Mouse (Mus musculus): Measurements from ENCODE around the gene Tspear. TPM values are rescaled to one million over a fixed set of nuclear protein-coding genes. Genes with fewer than 3 reads are reported as not detected.

Tspear gene
- total RNA-seq (2023): 3.3 to 4.2 TPM (median 3.7 TPM) in 4 replicates

GRCm38 (mm10) chr10:77685895-77686664 lies at the start of gene Tspear:
Gene Tspear (plus strand): TSS chr10:77686569.

GRCm38 (mm10) chr10:77690356-77690807 lies 4.0 kb downstream of the Tspear start, which contains the start of gene Gm19402:
Gene Gm19402 (minus strand): TSS chr10:77690757.

GRCm38 (mm10) chr10:77697133-77697532 lies 10.8 kb downstream of the Tspear start, which contains the start of gene Gm9508:
Gene Gm9508 (minus strand): TSS chr10:77697233.

GRCm38 (mm10) chr10:77706326-77706725 lies 20.0 kb downstream of the Tspear start, which contains the start of gene Gm10272:
Gene Gm10272 (plus strand): TSS chr10:77706626.

GRCm38 (mm10) chr10:77711157-77711556 lies 24.8 kb downstream of the Tspear start, which contains the start of gene Gm10024:
Gene Gm10024 (plus strand): TSS chr10:77711457.

GRCm38 (mm10) chr10:77715507-77715906 lies 29.1 kb downstream of the Tspear start, which contains the start of gene Gm10142:
Gene Gm10142 (plus strand): TSS chr10:77715807.

GRCm38 (mm10) chr10:77720299-77720698 lies 33.9 kb downstream of the Tspear start, which contains the start of gene Krtap12-1:
Gene Krtap12-1 (plus strand): TSS chr10:77720599.

GRCm38 (mm10) chr10:77726186-77726585 lies 39.8 kb downstream of the Tspear start, which contains the start of gene Gm10100:
Gene Gm10100 (plus strand): TSS chr10:77726486.

GRCm38 (mm10) chr10:77741924-77742688 lies 55.7 kb downstream of the Tspear start, which contains the start of gene Gm18596:
Gene Gm18596 (minus strand): TSS chr10:77742638.

GRCm38 (mm10) chr10:77751254-77751653 lies 64.9 kb downstream of the Tspear start, which contains the start of gene Gm9736:
Gene Gm9736 (minus strand): TSS chr10:77751354.

GRCm38 (mm10) chr10:77759582-77759981 lies 73.2 kb downstream of the Tspear start, which contains the start of gene Gm3233:
Gene Gm3233 (minus strand): TSS chr10:77759682.

GRCm38 (mm10) chr10:77771225-77771624 lies 84.9 kb downstream of the Tspear start, which contains the start of gene Gm3238:
Gene Gm3238 (minus strand): TSS chr10:77771325.

GRCm38 (mm10) chr10:77776844-77777243 lies 90.5 kb downstream of the Tspear start, which contains the start of gene Gm7138:
Gene Gm7138 (minus strand): TSS chr10:77776944.

GRCm38 (mm10) chr10:77782442-77782841 lies 96.1 kb downstream of the Tspear start, which contains the start of gene Gm3250:
Gene Gm3250 (minus strand): TSS chr10:77782542.

GRCm38 (mm10) chr10:77787876-77788275 lies 101.5 kb downstream of the Tspear start, which contains the start of gene Gm7137:
Gene Gm7137 (minus strand): TSS chr10:77788200.

GRCm38 (mm10) chr10:77794976-77795375 lies 108.6 kb downstream of the Tspear start, which contains the start of gene Gm9639:
Gene Gm9639 (minus strand): TSS chr10:77795076.

GRCm38 (mm10) chr10:77798921-77799508 lies 112.6 kb downstream of the Tspear start, which contains the start of gene Gm19668:
Gene Gm19668 (minus strand): TSS chr10:77799133.

GRCm38 (mm10) chr10:77811743-77812142 lies 125.4 kb downstream of the Tspear start, which contains the start of gene Gm9507:
Gene Gm9507 (minus strand): TSS chr10:77811843.

GRCm38 (mm10) chr10:77814382-77814781 lies 128.0 kb downstream of the Tspear start, which contains the start of gene Gm2696:
Gene Gm2696 (plus strand): TSS chr10:77814682.

GRCm38 (mm10) chr10:77826951-77827350 lies 140.6 kb downstream of the Tspear start, which contains the start of gene Krtap10-4:
Gene Krtap10-4 (minus strand): TSS chr10:77827095.

GRCm38 (mm10) chr10:77835647-77836046 lies 149.3 kb downstream of the Tspear start, which contains the start of gene Krtap10-10:
Gene Krtap10-10 (plus strand): TSS chr10:77835947.

GRCm38 (mm10) chr10:77846503-77846902 lies 160.1 kb downstream of the Tspear start, which contains the start of gene Gm36176:
Gene Gm36176 (plus strand): TSS chr10:77846803.

